Mouse (Mus musculus) monocyte, adult 2 months (primary cell): Measurements from ENCODE around the gene Pepd.

Source experiments
- DNase-seq, 2 experiments: peaks; one replicate each; pipeline ENCODE4 v3.0.0; 2022; ENCODE audit warnings: low spot score in 2 of 2, low read depth in 1 of 2

Pepd gene

DNA sequence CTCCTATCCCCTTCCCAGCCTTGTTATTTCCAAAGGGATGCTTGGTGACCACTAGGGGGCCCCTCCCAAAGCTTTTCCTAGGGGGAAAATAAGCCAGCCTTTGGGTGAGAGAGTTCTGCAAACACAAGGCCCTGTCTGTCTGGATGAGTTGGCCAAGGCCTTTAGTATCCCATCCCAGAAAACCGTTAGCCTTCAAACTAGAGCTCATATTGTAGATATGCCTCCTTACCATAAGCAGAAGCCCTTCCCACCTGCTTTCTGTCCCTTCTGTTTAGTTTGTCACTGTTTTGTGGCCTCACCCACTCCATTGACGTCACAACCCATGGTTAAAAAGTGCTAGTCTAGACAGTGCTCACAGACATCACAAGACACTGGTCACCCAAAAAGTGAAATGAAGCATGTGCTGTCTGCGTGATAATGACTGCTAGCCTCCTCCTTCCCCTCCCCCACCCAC is 114.7 kb downstream of the Pepd start:
- no peak for DNase-seq

DNA sequence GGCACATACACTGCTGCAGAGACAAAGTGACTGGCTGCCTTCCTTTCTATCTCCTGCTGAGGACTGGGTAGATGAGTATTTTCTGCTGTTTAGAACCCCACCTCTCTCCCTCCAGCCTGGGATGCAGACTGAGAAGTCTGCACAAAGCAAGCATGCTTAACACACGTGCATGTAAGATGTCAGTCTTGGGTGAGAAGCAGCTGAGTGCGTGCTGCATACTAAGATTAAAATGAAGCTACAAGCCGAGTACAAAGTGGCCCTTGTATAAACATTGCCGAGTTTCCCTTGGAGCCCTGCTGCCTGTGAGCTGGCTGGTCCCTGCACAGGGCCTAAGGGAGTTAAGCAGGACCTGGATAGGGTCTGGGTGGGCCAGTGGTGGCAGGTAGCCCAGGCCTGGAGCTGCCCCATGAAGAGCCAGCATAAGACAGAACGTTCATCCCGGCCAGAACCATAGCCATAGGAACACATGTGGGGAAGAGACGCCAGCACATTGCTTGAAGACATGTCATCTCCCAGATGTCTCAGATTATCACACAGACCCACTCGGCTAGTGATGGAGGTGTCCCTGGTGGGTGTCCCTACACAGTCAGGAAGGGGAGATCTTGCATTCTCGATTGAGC is 115.7 kb downstream of the Pepd start:
- no peak for DNase-seq

DNA sequence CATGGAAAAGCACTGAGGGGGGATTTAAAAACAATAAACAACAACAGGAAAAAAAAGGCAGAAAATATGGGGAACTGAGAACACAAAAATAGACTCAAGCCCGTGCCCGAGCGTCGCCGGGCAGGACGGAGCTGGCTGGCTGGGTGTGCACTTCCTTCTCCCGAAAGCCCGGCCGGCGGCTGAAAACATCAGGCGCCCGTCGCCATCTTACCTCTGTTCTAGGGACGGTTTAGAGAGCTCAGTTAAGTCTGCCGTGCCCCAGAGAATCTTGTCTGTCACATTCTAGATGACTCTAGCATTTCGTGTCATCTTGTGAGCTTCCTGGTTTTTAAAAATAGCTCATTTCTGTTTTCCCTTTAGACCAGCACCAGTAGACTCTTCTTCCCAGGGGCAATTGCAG is 116.4 kb downstream of the Pepd start:
- DNase-seq = peak in 1 of 2 experiments; percentile 32

- DNase-seq = no peak
These were observed 117.0 kb downstream of the Pepd start for GRCm38 (mm10) chr7:35029228-35029627.

- no peak for DNase-seq
These were observed 117.5 kb downstream of the Pepd start for GRCm38 (mm10) chr7:35029648-35030047.

DNA sequence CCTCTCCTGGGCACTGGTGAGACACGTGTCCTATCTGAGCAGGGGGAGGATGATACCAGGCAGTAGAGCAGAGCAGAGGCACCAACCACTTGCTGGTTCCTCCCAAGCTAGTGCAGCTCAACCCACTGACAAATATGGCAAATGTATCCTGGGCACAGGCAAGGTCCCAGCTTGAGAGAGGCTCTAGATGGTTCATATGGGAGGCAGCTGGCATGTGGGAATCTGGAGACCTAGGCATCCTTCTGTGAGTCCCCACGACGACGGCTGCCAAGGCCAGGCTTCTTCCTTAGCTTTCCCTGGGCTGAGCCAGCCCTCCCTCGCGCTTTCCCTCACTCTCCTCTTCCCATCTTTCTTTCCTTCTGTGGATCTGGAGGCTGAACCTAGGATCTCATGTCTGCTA is 118.4 kb downstream of the Pepd start:
- DNase-seq = no peak

DNA sequence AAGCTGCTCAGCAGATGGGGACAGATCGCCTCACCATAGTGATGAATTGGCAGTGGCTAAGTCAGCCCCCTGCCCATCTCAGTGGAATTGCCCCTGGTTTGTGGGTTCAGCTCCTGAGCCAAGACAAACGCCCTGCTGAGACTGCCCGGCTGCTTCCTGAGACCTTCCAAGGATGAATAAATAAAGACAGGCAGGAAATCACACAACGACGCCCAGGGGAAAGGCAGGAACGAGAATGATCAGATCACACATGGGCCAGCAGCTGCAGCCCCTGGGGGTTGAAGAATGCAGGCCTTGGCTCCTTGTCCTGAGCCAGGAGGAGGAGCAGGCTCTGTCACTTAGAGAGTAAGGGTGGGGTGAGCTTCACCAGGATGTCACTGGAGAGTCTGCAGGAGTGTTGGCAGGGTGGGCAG is 123.0 kb downstream of the Pepd start:
- no peak for DNase-seq

DNA sequence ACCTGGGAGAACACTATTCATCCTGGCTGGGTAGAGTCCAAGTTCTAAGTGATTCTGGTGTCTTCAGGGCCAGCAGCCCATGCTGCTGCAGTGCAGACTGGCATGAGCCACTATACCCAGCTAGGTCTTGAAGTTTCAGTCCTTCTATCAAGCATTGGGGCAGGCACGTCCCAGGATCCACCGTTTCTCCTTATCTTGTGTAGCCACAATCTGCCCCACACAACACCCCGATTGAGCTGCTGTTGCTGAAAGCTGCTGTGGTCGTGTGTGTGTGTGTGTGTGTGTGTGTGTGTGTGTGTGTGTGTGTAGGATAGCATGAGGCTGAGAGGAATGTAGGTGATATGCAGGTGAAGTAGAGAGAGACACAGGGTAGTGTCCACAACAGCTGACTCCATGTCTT is 123.4 kb downstream of the Pepd start:
- DNase-seq = no peak

DNA sequence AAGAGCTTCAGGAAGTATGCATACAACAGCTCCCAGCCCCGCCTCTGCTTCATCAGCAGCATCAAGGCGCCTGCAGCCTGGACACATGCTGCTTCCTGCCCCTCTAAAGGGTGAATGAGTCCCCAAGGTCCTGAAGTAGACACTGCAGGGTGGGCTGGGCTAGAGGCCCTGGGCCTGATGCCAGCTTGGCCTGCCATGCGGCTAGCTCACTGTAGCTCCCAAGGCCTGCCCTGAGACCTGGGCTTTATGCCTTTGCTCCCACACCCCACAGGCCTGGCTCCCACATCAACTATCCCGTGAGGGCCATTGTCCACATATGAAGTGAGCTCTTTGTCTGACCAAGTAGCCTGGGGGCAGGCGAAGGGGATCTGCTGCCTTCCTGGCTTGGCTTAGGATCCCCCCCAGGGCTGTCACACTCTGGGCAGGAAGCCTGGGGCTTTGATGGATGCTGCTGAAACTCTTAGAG is 124.1 kb downstream of the Pepd start:
- no peak for DNase-seq

DNA sequence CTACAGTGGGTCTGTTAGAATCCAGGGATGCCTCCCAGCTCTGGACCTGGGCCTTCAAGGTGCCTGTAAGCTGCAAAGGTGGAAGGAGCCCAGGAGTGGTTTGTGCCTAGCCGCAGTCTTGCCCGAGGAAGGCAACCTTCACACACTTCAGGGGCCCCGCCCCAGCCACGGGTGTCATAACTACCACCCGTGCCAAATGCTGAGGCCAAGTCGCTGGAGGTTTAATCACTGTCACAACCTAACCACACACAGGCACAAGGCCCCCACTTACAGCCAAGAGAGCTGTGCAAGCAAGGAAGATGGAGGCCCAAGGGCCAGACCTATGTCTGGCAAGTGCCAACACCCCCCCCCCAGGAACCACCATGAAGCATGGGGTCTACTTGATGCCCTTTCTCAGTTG is 125.2 kb downstream of the Pepd start:
- no peak for DNase-seq

GRCm38 (mm10) chr7:35040176-35040972 is 128.2 kb downstream of the Pepd start:
- no peak for DNase-seq

DNA sequence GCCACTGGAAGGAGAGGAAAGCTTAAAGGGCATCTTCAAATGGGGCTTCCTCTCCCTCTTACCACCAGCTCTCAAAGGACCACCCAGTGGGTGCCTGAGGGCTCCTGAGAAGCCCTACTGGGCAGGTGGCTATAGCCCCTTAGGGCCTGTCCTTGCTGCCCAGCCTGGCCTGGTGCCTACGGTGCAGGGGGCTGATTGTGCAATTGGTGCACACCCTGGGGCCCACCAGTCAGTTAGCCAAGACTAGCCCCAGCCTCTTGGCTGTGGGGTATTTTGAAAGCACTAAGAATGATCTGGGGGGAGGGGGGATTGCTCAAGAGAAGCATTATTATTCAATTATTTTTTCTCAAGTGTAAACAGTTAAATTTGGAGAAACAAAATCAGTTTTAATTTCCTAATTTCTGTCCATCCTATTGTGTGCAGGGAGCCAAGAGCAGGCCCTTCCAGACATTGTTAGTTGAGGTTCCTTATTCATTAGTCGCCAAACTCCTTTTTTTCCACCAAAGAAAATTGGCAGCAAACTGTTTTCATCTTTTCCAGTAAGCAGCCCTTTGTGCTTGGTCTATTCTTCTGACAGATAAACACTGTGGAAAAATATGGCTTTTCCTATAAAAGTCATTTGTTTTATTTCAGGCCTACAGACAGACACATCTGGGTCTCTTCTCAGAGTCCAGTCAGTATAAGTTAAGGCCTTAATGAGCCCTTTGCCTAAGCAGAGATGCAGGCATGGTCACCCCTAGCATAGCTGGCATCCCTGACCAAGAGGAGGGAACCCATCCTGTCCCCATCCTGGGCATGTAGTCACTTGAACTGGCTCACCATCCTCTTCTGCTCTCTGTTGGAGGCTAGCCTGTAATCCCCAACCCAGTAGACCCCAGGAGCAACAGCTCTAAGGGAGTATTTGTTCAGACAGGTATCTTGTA is 129.4 kb downstream of the Pepd start:
- DNase-seq = no peak

DNA sequence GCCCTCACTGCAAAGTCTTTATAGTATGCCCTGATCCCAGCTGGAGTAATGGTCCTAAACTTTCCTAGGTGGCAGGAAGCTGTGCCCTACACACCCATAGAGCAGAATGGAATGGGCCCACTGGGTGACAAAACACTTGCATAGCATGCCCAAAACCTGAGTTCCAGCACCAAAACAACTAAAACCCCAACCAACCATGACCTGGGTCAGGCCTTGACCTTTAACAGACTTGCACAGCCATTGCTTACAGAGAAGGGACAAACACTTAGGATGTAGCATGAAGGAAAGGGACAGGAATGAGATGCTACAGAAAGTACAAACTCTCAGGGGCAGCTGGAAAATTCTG is 130.0 kb downstream of the Pepd start:
- DNase-seq = no peak

DNA sequence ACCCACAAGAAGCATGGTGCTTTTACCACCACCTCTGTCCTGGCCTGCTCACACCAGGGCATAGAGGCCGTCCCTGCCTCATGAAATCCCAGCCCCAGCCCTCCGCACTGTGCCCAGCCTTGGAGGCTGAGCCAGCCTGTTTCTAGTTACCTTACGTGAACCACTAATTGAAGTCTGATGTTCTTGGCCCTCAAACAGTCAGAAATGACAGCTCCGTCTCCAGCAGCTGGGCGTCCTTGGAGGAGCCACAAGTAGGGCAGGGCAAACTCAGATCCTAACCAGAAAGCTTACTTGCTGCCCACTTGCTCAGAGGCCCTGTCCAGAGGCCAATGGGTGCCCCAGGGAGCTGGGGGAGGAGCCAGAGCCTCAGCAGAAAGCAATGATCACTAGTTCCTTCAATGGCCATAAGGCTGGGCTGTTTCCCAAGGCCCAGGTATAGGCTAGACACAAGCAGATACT is 130.6 kb downstream of the Pepd start:
- DNase-seq = no peak

GRCm38 (mm10) chr7:35043266-35043817 is 131.2 kb downstream of the Pepd start:
- no peak for DNase-seq

DNA sequence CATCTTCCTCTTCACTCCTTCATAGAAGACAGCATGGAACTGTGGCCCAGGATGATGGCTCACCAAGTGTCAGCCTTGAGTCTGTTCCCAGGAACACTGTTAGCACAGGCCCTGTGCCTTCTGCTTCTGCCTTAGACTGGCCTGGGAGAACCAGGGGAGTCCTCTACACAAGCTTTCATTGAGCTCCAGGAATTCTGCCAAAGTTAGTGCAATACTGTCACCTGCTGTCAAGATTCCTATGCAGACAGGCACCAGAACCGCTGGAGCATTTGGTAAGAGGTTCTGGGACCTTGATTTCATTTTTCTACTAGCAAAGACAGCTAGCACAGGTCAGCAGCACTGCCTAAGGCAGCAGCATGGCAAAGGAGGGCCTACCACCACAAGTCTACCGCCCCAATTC is 132.5 kb downstream of the Pepd start:
- DNase-seq = no peak

- no peak for DNase-seq
These were observed 133.9 kb downstream of the Pepd start for GRCm38 (mm10) chr7:35046091-35046490.

GRCm38 (mm10) chr7:35050540-35050939 is 138.4 kb downstream of the Pepd start:
- DNase-seq = no peak

DNA sequence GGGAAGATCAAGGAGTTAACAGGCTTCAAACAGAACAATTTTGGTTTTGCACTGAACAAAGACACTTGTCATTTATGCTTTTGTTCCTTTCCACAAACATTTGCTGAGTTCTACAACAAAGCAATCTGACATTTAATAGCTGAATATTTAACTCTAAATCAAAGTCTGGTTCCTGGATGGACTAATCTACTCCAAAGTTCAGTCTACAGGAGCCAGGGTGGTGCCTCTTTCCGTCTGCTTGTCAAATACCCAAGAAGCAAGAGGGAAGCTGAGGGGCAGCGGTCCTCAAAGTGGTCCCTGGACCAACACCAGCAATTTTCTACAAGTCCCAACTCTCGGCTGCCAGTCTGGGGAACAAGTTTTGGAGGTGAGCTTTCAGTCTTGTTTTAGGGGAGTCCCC is 141.0 kb downstream of the Pepd start:
- DNase-seq = no peak

- no peak for DNase-seq
These were observed 142.1 kb downstream of the Pepd start for GRCm38 (mm10) chr7:35054286-35054685.

GRCm38 (mm10) chr7:35054977-35055618 is 142.9 kb downstream of the Pepd start:
- no peak for DNase-seq
